Comparison of ENCODE assay signal across 17 mouse cellular contexts in genomic region chr17:87840079-87840478, GRCm38 (mm10). TPM values are rescaled to one million over a fixed set of nuclear protein-coding genes. Genes with fewer than 3 reads are reported as not detected.
"Had no signal": no experiment of that assay in that cellular context is flagged by ENCODE, and none has a peak within 500 bp of the region (broad histone marks: within the 10 kb centered on the region; RNA-seq: fewer than 3 reads in every experiment).

No protein-coding gene starts in this region.

- H3K4me3 ChIP-seq: megakaryocyte, embryonic 14.5 days; midbrain, embryonic 13.5 days; midbrain, embryonic 15.5 days; neural tube, embryonic 12.5 days; stomach, embryonic 15.5 days had no signal

- H3K9me3 ChIP-seq: midbrain, embryonic 13.5 days; midbrain, embryonic 15.5 days; neural tube, embryonic 12.5 days; stomach, embryonic 15.5 days had no signal

- H3K36me3 ChIP-seq: midbrain, embryonic 13.5 days; midbrain, embryonic 15.5 days; neural tube, embryonic 12.5 days; stomach, embryonic 15.5 days had no signal

- ATAC-seq: midbrain, embryonic 13.5 days; midbrain, embryonic 15.5 days had no signal

- H3K27me3 ChIP-seq: megakaryocyte, embryonic 14.5 days; midbrain, embryonic 13.5 days; midbrain, embryonic 15.5 days; neural tube, embryonic 12.5 days; stomach, embryonic 15.5 days had no signal

- H3K4me2 ChIP-seq: lung, embryonic 14.5 days; midbrain, embryonic 11.5 days; midbrain, embryonic 13.5 days; midbrain, embryonic 15.5 days; neural tube, embryonic 12.5 days; stomach, embryonic 15.5 days had no signal

- H3K9ac ChIP-seq: lung, embryonic 14.5 days; midbrain, embryonic 13.5 days; midbrain, embryonic 15.5 days; neural tube, embryonic 12.5 days; stomach, embryonic 15.5 days had no signal

- DNase-seq: lung, adult 18-20 months; lung, embryonic 14.5 days; lung, postnatal 10 days; right cerebral cortex, postnatal 14 days; thymus, adult 2 months; thymus, postnatal 25 days; thymus, postnatal 4 days had no signal

- H3K4me1 ChIP-seq: midbrain, embryonic 15.5 days; stomach, embryonic 15.5 days had no signal

- H3K27ac ChIP-seq: macrophage; midbrain, embryonic 13.5 days; midbrain, embryonic 15.5 days; neural tube, embryonic 12.5 days; stomach, embryonic 15.5 days; stomach, postnatal 0 days had no signal

RNA-seq across cellular contexts. Expression of gene Kcnk12, which starts 42.3 kb away (rescaled TPM):
- polyA plus RNA-seq: lung, embryonic 14.5 days; lung, embryonic 16.5 days; macrophage; urinary bladder, adult 2 months had no signal
